In genomic region chr2:163726766-163727393, GRCm38 (mm10) we compare ENCODE assay signal across 14 mouse cellular contexts. TPM values are rescaled to one million over a fixed set of nuclear protein-coding genes. Genes with fewer than 3 reads are reported as not detected.
DNase-seq lines count a peak whose midpoint lies in the region; ATAC-seq and TF ChIP-seq lines count a peak whose summit lies in the region.
"Had no signal": no experiment of that assay in that cellular context is flagged by ENCODE, and none has a peak within 500 bp of the region (broad histone marks: within the 10 kb centered on the region; RNA-seq: fewer than 3 reads in every experiment).

No protein-coding gene starts in this region.

- 51% methylated on average over 5 of the region's 5 CpGs for WGBS in hindbrain, postnatal 0 days
- WGBS in hindbrain, embryonic 10.5 days, result 89% methylated on average over 5 of the region's 5 CpGs
- 73% methylated on average over 5 of the region's 5 CpGs for WGBS in neural tube, embryonic 13.5 days
- WGBS in neural tube, embryonic 15.5 days, result 62% methylated on average over 5 of the region's 5 CpGs
- WGBS in intestine, postnatal 0 days, result 49% methylated on average over 5 of the region's 5 CpGs
- WGBS in small intestine, adult 2 months, result 18% methylated on average over 5 of the region's 5 CpGs

- H3K4me1 ChIP-seq in hindbrain, postnatal 0 days (ENCODE audit: insufficient read depth, low read length), result 0 out of 2 replicates have a peak, but pooled peaks cover 6% of the 10 kb centered on the region
- no peaks in the 10 kb centered on the region for H3K4me1 ChIP-seq in hindbrain, embryonic 10.5 days (replicated peaks)
- H3K4me1 ChIP-seq in neural tube, embryonic 13.5 days (replicated peaks), result peaks cover 27% of the 10 kb centered on the region
- peaks cover 21% of the 10 kb centered on the region for H3K4me1 ChIP-seq in neural tube, embryonic 15.5 days
- no peaks in the 10 kb centered on the region for H3K4me1 ChIP-seq in intestine, postnatal 0 days (replicated peaks; ENCODE audit: control insufficient read depth, insufficient read depth, low read length)
- peaks cover 27% of the 10 kb centered on the region for H3K4me1 ChIP-seq in small intestine, adult 2 months (ENCODE audit: control insufficient read depth, insufficient read depth, insufficient read length, low read length)
- H3K4me1 ChIP-seq: limb, embryonic 12.5 days; midbrain, embryonic 12.5 days had no signal

- no peak overlapping the region for H3K4me2 ChIP-seq in hindbrain, postnatal 0 days (ENCODE audit: low read depth, low read length)
- no peak overlapping the region for H3K4me2 ChIP-seq in neural tube, embryonic 13.5 days
- H3K4me2 ChIP-seq in neural tube, embryonic 15.5 days, result no peak overlapping the region
- no peak overlapping the region for H3K4me2 ChIP-seq in intestine, postnatal 0 days (replicated peaks; ENCODE audit: low read depth)
- H3K4me2 ChIP-seq: heart, embryonic 13.5 days; limb, embryonic 12.5 days; midbrain, embryonic 12.5 days had no signal

- peak; percentile 59 for DNase-seq in hindbrain, postnatal 0 days (ENCODE audit: low spot score)
- DNase-seq in hindbrain, embryonic 10.5 days (ENCODE audit: low spot score), result no peak
- DNase-seq: forebrain, postnatal 0 days; gastrocnemius, postnatal 25 days; lung, adult 18-20 months had no signal

- H3K9ac ChIP-seq in hindbrain, postnatal 0 days (replicated peaks; ENCODE audit: low read length), result no peak overlapping the region
- no peak overlapping the region for H3K9ac ChIP-seq in neural tube, embryonic 13.5 days
- no peak overlapping the region for H3K9ac ChIP-seq in neural tube, embryonic 15.5 days (replicated peaks)
- no peak overlapping the region for H3K9ac ChIP-seq in intestine, postnatal 0 days (ENCODE audit: low read depth, low read length)
- H3K9ac ChIP-seq: forebrain, postnatal 0 days; heart, embryonic 13.5 days; limb, embryonic 12.5 days; midbrain, embryonic 12.5 days had no signal

- no peak overlapping the region for H3K27ac ChIP-seq in hindbrain, postnatal 0 days
- H3K27ac ChIP-seq in hindbrain, embryonic 10.5 days, result no peak overlapping the region
- H3K27ac ChIP-seq in neural tube, embryonic 13.5 days (replicated peaks), result 0 out of 2 replicates have a peak overlapping the region, but pooled peaks have one; percentile 13
- H3K27ac ChIP-seq in neural tube, embryonic 15.5 days (replicated peaks), result no peak overlapping the region
- H3K27ac ChIP-seq in intestine, postnatal 0 days (ENCODE audit: low read depth, low read length), result peak overlapping the region; percentile 1; the same call in 1 of the 2 replicates
- H3K27ac ChIP-seq in small intestine, adult 2 months (ENCODE audit: insufficient read depth, low read depth, low read length), result 0 out of 2 replicates have a peak overlapping the region, but pooled peaks have one; percentile 22
- H3K27ac ChIP-seq: heart, embryonic 13.5 days; limb, embryonic 12.5 days; midbrain, embryonic 12.5 days had no signal

- TF ChIP-seq CTCF in hindbrain, postnatal 0 days (IDR thresholded peaks at IDR 0.05; ENCODE audit: low read depth), result no peak
- 0 out of 2 replicates have a peak, but pooled peaks have one; percentile 14 for TF ChIP-seq CTCF in intestine, postnatal 0 days (IDR thresholded peaks at IDR 0.05; ENCODE audit: low read depth)
- no peak for TF ChIP-seq CTCF in small intestine, adult 2 months (IDR thresholded peaks at IDR 0.05; ENCODE audit: extremely low read depth, insufficient read length, insufficient replicate concordance, low read depth, low read length)

- no peaks in the 10 kb centered on the region for H3K9me3 ChIP-seq in hindbrain, postnatal 0 days (ENCODE audit: low read length)
- no peaks in the 10 kb centered on the region for H3K9me3 ChIP-seq in hindbrain, embryonic 10.5 days
- H3K9me3 ChIP-seq in neural tube, embryonic 13.5 days, result no peaks in the 10 kb centered on the region
- no peaks in the 10 kb centered on the region for H3K9me3 ChIP-seq in neural tube, embryonic 15.5 days (replicated peaks)
- H3K9me3 ChIP-seq in intestine, postnatal 0 days (ENCODE audit: control insufficient read depth), result no peaks in the 10 kb centered on the region
- H3K9me3 ChIP-seq: heart, embryonic 13.5 days; limb, embryonic 12.5 days; midbrain, embryonic 12.5 days had no signal

- no peak overlapping the region for H3K4me3 ChIP-seq in hindbrain, postnatal 0 days (ENCODE audit: low read length)
- no peak overlapping the region for H3K4me3 ChIP-seq in hindbrain, embryonic 10.5 days
- H3K4me3 ChIP-seq in neural tube, embryonic 13.5 days, result no peak overlapping the region
- H3K4me3 ChIP-seq in neural tube, embryonic 15.5 days (replicated peaks), result no peak overlapping the region
- H3K4me3 ChIP-seq in intestine, postnatal 0 days (ENCODE audit: low read depth, low read length), result no peak overlapping the region
- H3K4me3 ChIP-seq in small intestine, adult 2 months (ENCODE audit: low read depth, low read length), result no peak overlapping the region
- H3K4me3 ChIP-seq: heart, embryonic 13.5 days; limb, embryonic 12.5 days; midbrain, embryonic 12.5 days had no signal

- no peak for TF ChIP-seq POLR2A in small intestine, adult 2 months (IDR thresholded peaks at IDR 0.05; ENCODE audit: low read depth, low read length)

- H3K36me3 ChIP-seq in hindbrain, postnatal 0 days (ENCODE audit: insufficient read depth, low read length), result no peaks in the 10 kb centered on the region
- peaks cover 97% of the 10 kb centered on the region for H3K36me3 ChIP-seq in hindbrain, embryonic 10.5 days
- 0 out of 2 replicates have a peak, but pooled peaks cover 19% of the 10 kb centered on the region for H3K36me3 ChIP-seq in neural tube, embryonic 13.5 days
- H3K36me3 ChIP-seq in neural tube, embryonic 15.5 days, result no peaks in the 10 kb centered on the region; the same call in 1 of the 2 replicates
- H3K36me3 ChIP-seq in intestine, postnatal 0 days (ENCODE audit: control insufficient read depth, insufficient read depth), result peaks cover 58% of the 10 kb centered on the region
- H3K36me3 ChIP-seq in small intestine, adult 2 months (ENCODE audit: control insufficient read depth, insufficient read depth, low read length), result peaks cover 17% of the 10 kb centered on the region

- H3K27me3 ChIP-seq in hindbrain, postnatal 0 days (ENCODE audit: insufficient read depth, low read length), result no peaks in the 10 kb centered on the region
- no peaks in the 10 kb centered on the region for H3K27me3 ChIP-seq in hindbrain, embryonic 10.5 days (ENCODE audit: insufficient read depth, poor library complexity, severe bottlenecking)
- no peaks in the 10 kb centered on the region for H3K27me3 ChIP-seq in neural tube, embryonic 13.5 days
- no peaks in the 10 kb centered on the region for H3K27me3 ChIP-seq in neural tube, embryonic 15.5 days (replicated peaks)
- H3K27me3 ChIP-seq in intestine, postnatal 0 days (replicated peaks; ENCODE audit: control insufficient read depth, insufficient read depth, low read length), result no peaks in the 10 kb centered on the region
- no peaks in the 10 kb centered on the region for H3K27me3 ChIP-seq in small intestine, adult 2 months (ENCODE audit: control insufficient read depth, insufficient read depth, low read length)
- H3K27me3 ChIP-seq: heart, embryonic 13.5 days; limb, embryonic 12.5 days; midbrain, embryonic 12.5 days had no signal

- ATAC-seq in hindbrain, postnatal 0 days, result no peak
- ATAC-seq in neural tube, embryonic 13.5 days (ENCODE audit: low read depth), result no peak
- ATAC-seq in neural tube, embryonic 15.5 days (ENCODE audit: low FRiP score), result no peak
- peak; percentile 36 for ATAC-seq in intestine, postnatal 0 days
- no peak for ATAC-seq in megakaryocyte, adult 5-6 weeks (ENCODE audit: poor library complexity, severe bottlenecking)
- ATAC-seq: activated CD4-positive, CD25-positive, alpha-beta regulatory T cell, adult 4 months; forebrain, postnatal 0 days had no signal

RNA-seq across cellular contexts. Expression of gene Ada, which starts 23.2 kb away (rescaled TPM):
- total RNA-seq in hindbrain, postnatal 0 days (2014; rRNA removed), result 2.2 and 3.4 TPM in 2 replicates
- 3.2 and 3.4 TPM in 2 replicates for polyA plus RNA-seq in hindbrain, postnatal 0 days (2015; fragmentation: Nextera tagmentation; extraction: Ambion mirVana)
- 7.2 and 8.1 TPM in 2 replicates for polyA plus RNA-seq in hindbrain, embryonic 10.5 days (2016; fragmentation: Nextera tagmentation; extraction: Ambion mirVana)
- polyA plus RNA-seq in neural tube, embryonic 13.5 days (2015; fragmentation: Nextera tagmentation; extraction: Ambion mirVana), result 1.9 and 2.5 TPM in 2 replicates
- 4.2 and 10.1 TPM in 2 replicates for polyA plus RNA-seq in neural tube, embryonic 15.5 days (2015; fragmentation: Nextera tagmentation; extraction: Ambion mirVana)
- polyA plus RNA-seq in intestine, postnatal 0 days (2015; fragmentation: Nextera tagmentation; extraction: Ambion mirVana), result 78.2 and 81.3 TPM in 2 replicates
- 414 and 869 TPM in 2 replicates for polyA plus RNA-seq in small intestine, adult 2 months (2012; rRNA removed)
- total RNA-seq in megakaryocyte, adult 5-6 weeks (2015), result 3.7 and 5.3 TPM in 2 replicates
- total RNA-seq in megakaryocyte, adult 5-6 weeks (2017), result 6.1 and 7.6 TPM in 2 replicates

Comparison
In these comparisons a context has a peak if more than half of its experiments do, and no peak if none do; other contexts are left out.
1. H3K27ac ChIP-seq: peak in neural tube, embryonic 13.5 days (single experiment), intestine, postnatal 0 days (single experiment) and small intestine, adult 2 months (single experiment); none in hindbrain, postnatal 0 days (single experiment), hindbrain, embryonic 10.5 days (single experiment) and neural tube, embryonic 15.5 days (single experiment).